Mouse (Mus musculus): Measurements from ENCODE around the gene Ccdc85c.

DNA sequence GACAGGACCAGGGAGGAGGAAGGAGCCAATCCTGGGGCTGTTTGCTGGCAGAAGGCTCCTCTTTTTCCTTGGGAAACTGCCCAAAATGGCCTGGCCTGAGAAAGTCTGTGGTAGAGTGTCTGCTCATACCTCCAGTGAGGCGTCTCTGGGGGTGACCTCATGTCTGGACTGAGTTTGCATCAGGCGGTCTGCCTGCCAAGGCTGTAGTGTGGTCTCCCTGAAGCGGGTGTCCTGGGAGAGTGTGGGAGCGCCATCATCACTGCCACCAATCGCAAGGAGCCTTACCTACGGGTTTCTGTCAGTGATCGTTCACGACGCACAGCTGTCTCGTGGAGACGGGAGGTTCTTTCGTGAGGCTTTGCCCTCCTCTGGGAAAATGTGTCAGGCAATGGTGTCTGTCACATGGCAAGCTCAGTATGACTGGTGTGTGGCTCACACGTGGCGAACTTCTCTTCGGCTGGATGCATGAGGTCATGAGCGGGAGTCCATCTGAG, 33.2 kb upstream of the Ccdc85c start:
- TF ChIP-seq CTCF (IDR thresholded peaks at IDR 0.05; ENCODE audit: borderline replicate concordance, control insufficient read depth, extremely low read depth, insufficient read depth, low read length, poor library complexity), result no peak
- no peak for TF ChIP-seq POLR2A (IDR thresholded peaks at IDR 0.05; ENCODE audit: control insufficient read depth, extremely low read depth, insufficient read depth, low read length, poor library complexity)

All from thymus, adult 2 months (tissue).